ENCODE assay signal across 10 mouse cellular contexts in genomic region chr9:20973001-20973681, GRCm38 (mm10). TPM values are rescaled to one million over a fixed set of nuclear protein-coding genes. Genes with fewer than 3 reads are reported as not detected.
DNase-seq lines count a peak whose midpoint lies in the region; ATAC-seq and TF ChIP-seq lines count a peak whose summit lies in the region.
"Had no signal": no experiment of that assay in that cellular context is flagged by ENCODE, and none has a peak within 500 bp of the region (broad histone marks: within the 10 kb centered on the region; RNA-seq: fewer than 3 reads in every experiment).

No protein-coding gene starts in this region.

- no peak for TF ChIP-seq EP300 in heart, adult 2 months (IDR thresholded peaks at IDR 0.05; ENCODE audit: insufficient read depth, low read depth, low read length)
- no peak for TF ChIP-seq EP300 in stomach, postnatal 0 days (optimal IDR thresholded peaks at IDR 0.05)

- H3K4me3 ChIP-seq in heart, adult 2 months, result no peak overlapping the region
- peak overlapping the region; percentile 15; the same call in 1 of the 2 replicates for H3K4me3 ChIP-seq in neural tube, embryonic 11.5 days (ENCODE audit: low read depth, low read length)
- H3K4me3 ChIP-seq in limb, embryonic 10.5 days, result peak overlapping the region; percentile 38
- H3K4me3 ChIP-seq in stomach, postnatal 0 days (ENCODE audit: low read depth, low read length), result no peak overlapping the region

- no peaks in the 10 kb centered on the region for H3K36me3 ChIP-seq in heart, adult 2 months (ENCODE audit: control insufficient read depth, insufficient read depth, low read length)
- no peaks in the 10 kb centered on the region for H3K36me3 ChIP-seq in neural tube, embryonic 11.5 days (ENCODE audit: control insufficient read depth, insufficient read depth, low read length)
- peaks cover 35% of the 10 kb centered on the region for H3K36me3 ChIP-seq in limb, embryonic 10.5 days
- 0 out of 2 replicates have a peak, but pooled peaks cover 3% of the 10 kb centered on the region for H3K36me3 ChIP-seq in stomach, postnatal 0 days (ENCODE audit: control insufficient read depth, insufficient read depth, low read length)

- intact Hi-C loops in heart, adult 2 months (cut with DNase I), result no loop called here
- intact Hi-C loops in left cerebral cortex, postnatal 10 days (cut with DNase I), result no loop called here

- peaks cover 7% of the 10 kb centered on the region for H3K4me1 ChIP-seq in heart, adult 2 months (ENCODE audit: control insufficient read depth, insufficient read depth, low read length)
- peaks cover 21% of the 10 kb centered on the region for H3K4me1 ChIP-seq in neural tube, embryonic 11.5 days (ENCODE audit: control insufficient read depth, insufficient read depth, low read length)
- H3K4me1 ChIP-seq in limb, embryonic 10.5 days, result peaks cover 69% of the 10 kb centered on the region
- H3K4me1 ChIP-seq in stomach, postnatal 0 days (replicated peaks; ENCODE audit: control insufficient read depth, insufficient read depth), result peaks cover 11% of the 10 kb centered on the region; the same call in 1 of the 2 replicates

- H3K4me2 ChIP-seq in neural tube, embryonic 11.5 days (ENCODE audit: low read depth), result peak overlapping the region; percentile 42
- H3K4me2 ChIP-seq in stomach, postnatal 0 days (replicated peaks; ENCODE audit: low read depth), result peak overlapping the region; percentile 89

- peak overlapping the region; percentile 78 for H3K27ac ChIP-seq in heart, adult 2 months
- peak overlapping the region; percentile 57; the same call in 1 of the 2 replicates for H3K27ac ChIP-seq in neural tube, embryonic 11.5 days (ENCODE audit: low read depth, low read length)
- peak overlapping the region; percentile 87 for H3K27ac ChIP-seq in limb, embryonic 10.5 days
- H3K27ac ChIP-seq in stomach, postnatal 0 days (replicated peaks), result peak overlapping the region; percentile 96

- H3K79me2 ChIP-seq in heart, adult 2 months (replicated peaks; ENCODE audit: control insufficient read depth, insufficient read depth, low read length), result no peaks in the 10 kb centered on the region; the same call in 1 of the 2 replicates

- no peaks in the 10 kb centered on the region for H3K9me3 ChIP-seq in neural tube, embryonic 11.5 days (ENCODE audit: control insufficient read depth, low read length)
- H3K9me3 ChIP-seq in limb, embryonic 10.5 days (replicated peaks), result no peaks in the 10 kb centered on the region
- H3K9me3 ChIP-seq in stomach, postnatal 0 days (ENCODE audit: control insufficient read depth, low read length), result no peaks in the 10 kb centered on the region

- WGBS in heart, adult 2 months, result 72% methylated on average over 4 of the region's 4 CpGs
- 62% methylated on average over 4 of the region's 4 CpGs for WGBS in neural tube, embryonic 11.5 days
- WGBS in limb, embryonic 10.5 days, result 77% methylated on average over 4 of the region's 4 CpGs
- WGBS in stomach, postnatal 0 days, result 64% methylated on average over 4 of the region's 4 CpGs

- TF ChIP-seq POLR2A in heart, adult 2 months (IDR thresholded peaks at IDR 0.05; ENCODE audit: insufficient read depth, low read depth, low read length), result no peak

- H3K27me3 ChIP-seq in heart, adult 2 months (ENCODE audit: control insufficient read depth, insufficient read depth, low read length), result no peaks in the 10 kb centered on the region
- H3K27me3 ChIP-seq in neural tube, embryonic 11.5 days (ENCODE audit: control insufficient read depth, insufficient read depth, low read length), result no peaks in the 10 kb centered on the region
- H3K27me3 ChIP-seq in limb, embryonic 10.5 days (ENCODE audit: low read depth, poor library complexity, severe bottlenecking), result no peaks in the 10 kb centered on the region
- H3K27me3 ChIP-seq in stomach, postnatal 0 days (ENCODE audit: control insufficient read depth, insufficient read depth, low read length), result no peaks in the 10 kb centered on the region

- no peak for DNase-seq in heart, adult 2 months
- no peak for DNase-seq in heart, adult 18-20 months
- no peak for DNase-seq in neural tube, embryonic 11.5 days (ENCODE audit: low spot score)
- DNase-seq in neural tube, embryonic 10.5 days (ENCODE audit: extremely low spot score, low spot score), result no peak
- DNase-seq in limb, embryonic 10.5 days (ENCODE audit: low spot score), result no peak
- DNase-seq in stomach, postnatal 0 days (ENCODE audit: low spot score), result no peak
- DNase-seq in thymus, postnatal 25 days, result no peak
- no peak for DNase-seq in left cerebral cortex, postnatal 10 days (ENCODE audit: extremely low spot score in 1 of 2, low spot score in 2 of 2)

- no peak for TF ChIP-seq CTCF in heart, adult 2 months (IDR thresholded peaks at IDR 0.05)
- no peak for TF ChIP-seq CTCF in stomach, postnatal 0 days (IDR thresholded peaks at IDR 0.05; ENCODE audit: low read depth)

- H3K9ac ChIP-seq in heart, adult 2 months (ENCODE audit: low read depth, low read length), result peak overlapping the region; percentile 34
- peak overlapping the region; percentile 49; the same call in 1 of the 2 replicates for H3K9ac ChIP-seq in neural tube, embryonic 11.5 days (ENCODE audit: low read length)
- H3K9ac ChIP-seq in stomach, postnatal 0 days (ENCODE audit: low read length), result peak overlapping the region; percentile 62

- no peak for ATAC-seq in neural tube, embryonic 11.5 days (ENCODE audit: insufficient read depth, low FRiP score, low TSS enrichment)
- no peak for ATAC-seq in stomach, postnatal 0 days (ENCODE audit: low FRiP score, low TSS enrichment)
- ATAC-seq: CD4-positive, CD25-positive, alpha-beta regulatory T cell, adult 4 months had no signal

RNA-seq across cellular contexts. Expression of gene S1pr2, which starts 3.4 kb away (rescaled TPM):
- total RNA-seq in heart, adult 2 months (2021), result 1 to 10 TPM; 2.8 to 3.2 TPM
- 4.2 and 6.1 TPM in 2 replicates for polyA plus RNA-seq in heart, adult 2 months (2012; rRNA removed)
- 1 to 10 TPM; 1.4 to 2.0 TPM for total RNA-seq in heart, adult 18-20 months (2021)
- 24.8 and 28.5 TPM in 2 replicates for polyA plus RNA-seq in neural tube, embryonic 11.5 days (2014; fragmentation: Nextera tagmentation; extraction: Ambion mirVana)
- 47.6 and 53.7 TPM in 2 replicates for polyA plus RNA-seq in limb, embryonic 10.5 days (2016; fragmentation: Nextera tagmentation; extraction: Ambion mirVana)
- 16.3 and 19.4 TPM in 2 replicates for polyA plus RNA-seq in stomach, postnatal 0 days (2015; fragmentation: Nextera tagmentation; extraction: Ambion mirVana)
- total RNA-seq in left cerebral cortex, postnatal 10 days (2021), result 1 to 10 TPM; 1.5 to 1.6 TPM

RNA-seq across cellular contexts. Expression of gene Dnmt1, which starts 13.5 kb away (rescaled TPM):
- 10 to 100 TPM; 11.1 to 11.6 TPM for total RNA-seq in heart, adult 2 months (2021)
- polyA plus RNA-seq in heart, adult 2 months (2012; rRNA removed), result 9.1 and 11.7 TPM in 2 replicates
- total RNA-seq in heart, adult 18-20 months (2021), result 10 to 100 TPM; 10.3 to 12.6 TPM
- 70.3 and 72.7 TPM in 2 replicates for polyA plus RNA-seq in neural tube, embryonic 11.5 days (2014; fragmentation: Nextera tagmentation; extraction: Ambion mirVana)
- polyA plus RNA-seq in limb, embryonic 10.5 days (2016; fragmentation: Nextera tagmentation; extraction: Ambion mirVana), result 173 and 178 TPM in 2 replicates
- 17.9 TPM in 2 replicates for polyA plus RNA-seq in stomach, postnatal 0 days (2015; fragmentation: Nextera tagmentation; extraction: Ambion mirVana)
- total RNA-seq in left cerebral cortex, postnatal 10 days (2021), result 10 to 100 TPM; 51.1 to 54.7 TPM

RNA-seq across cellular contexts. Expression of gene Mrpl4, which starts 29.4 kb away (rescaled TPM):
- 100 to 1,000 TPM; 124 to 130 TPM for total RNA-seq in heart, adult 2 months (2021)
- 173 and 226 TPM in 2 replicates for polyA plus RNA-seq in heart, adult 2 months (2012; rRNA removed)
- total RNA-seq in heart, adult 18-20 months (2021), result 100 to 1,000 TPM; 130 to 138 TPM
- 131 and 135 TPM in 2 replicates for polyA plus RNA-seq in neural tube, embryonic 11.5 days (2014; fragmentation: Nextera tagmentation; extraction: Ambion mirVana)
- polyA plus RNA-seq in limb, embryonic 10.5 days (2016; fragmentation: Nextera tagmentation; extraction: Ambion mirVana), result 177 and 190 TPM in 2 replicates
- 87.3 and 90.2 TPM in 2 replicates for polyA plus RNA-seq in stomach, postnatal 0 days (2015; fragmentation: Nextera tagmentation; extraction: Ambion mirVana)
- 10 to 100 TPM; 53.3 to 56.0 TPM for total RNA-seq in left cerebral cortex, postnatal 10 days (2021)

RNA-seq across cellular contexts. Expression of gene Icam1, which starts 42.6 kb away (rescaled TPM):
- total RNA-seq in heart, adult 2 months (2021), result 1 to 10 TPM; 7.6 to 9.2 TPM
- 12.4 and 15.3 TPM in 2 replicates for polyA plus RNA-seq in heart, adult 2 months (2012; rRNA removed)
- 1 to 10 TPM; 8.7 to 9.1 TPM for total RNA-seq in heart, adult 18-20 months (2021)
- 5.6 TPM in 2 replicates for polyA plus RNA-seq in neural tube, embryonic 11.5 days (2014; fragmentation: Nextera tagmentation; extraction: Ambion mirVana)
- 6.2 and 7.6 TPM in 2 replicates for polyA plus RNA-seq in limb, embryonic 10.5 days (2016; fragmentation: Nextera tagmentation; extraction: Ambion mirVana)
- 9.5 and 11.9 TPM in 2 replicates for polyA plus RNA-seq in stomach, postnatal 0 days (2015; fragmentation: Nextera tagmentation; extraction: Ambion mirVana)
- total RNA-seq in left cerebral cortex, postnatal 10 days (2021), result 1 to 10 TPM; 3.1 to 3.3 TPM

RNA-seq across cellular contexts. Expression of gene Icam4, which starts 56.0 kb away (rescaled TPM):
- 1 to 10 TPM in 1 of 2 experiments, under 1 TPM in 1; 0.84 to 1.0 TPM for total RNA-seq in heart, adult 2 months (2021)
- 0.70 and 1.4 TPM in 2 replicates for polyA plus RNA-seq in heart, adult 2 months (2012; rRNA removed)
- total RNA-seq in heart, adult 18-20 months (2021), result 1 to 10 TPM; 1.2 to 1.3 TPM
- polyA plus RNA-seq in neural tube, embryonic 11.5 days (2014; fragmentation: Nextera tagmentation; extraction: Ambion mirVana), result 4.2 and 5.8 TPM in 2 replicates
- 5.1 and 5.4 TPM in 2 replicates for polyA plus RNA-seq in limb, embryonic 10.5 days (2016; fragmentation: Nextera tagmentation; extraction: Ambion mirVana)
- polyA plus RNA-seq in stomach, postnatal 0 days (2015; fragmentation: Nextera tagmentation; extraction: Ambion mirVana), result 0.50 and 0.81 TPM in 2 replicates
- total RNA-seq in left cerebral cortex, postnatal 10 days (2021), result under 1 TPM in 1 of 2 experiments, not detected in 1; 0.63 TPM
- total RNA-seq: gastrocnemius, postnatal 4 days had no signal

Comparison
In these comparisons a context has a peak if more than half of its experiments do, and no peak if none do; other contexts are left out.
1. H3K4me3 ChIP-seq: peak in neural tube, embryonic 11.5 days (single experiment) and limb, embryonic 10.5 days (single experiment); none in heart, adult 2 months (single experiment) and stomach, postnatal 0 days (single experiment).
2. Peak in every context shown above with its lines, with median percentiles within 50 percentile points of each other: H3K27ac ChIP-seq and H3K9ac ChIP-seq.